Mouse (Mus musculus) layer of hippocampus, adult 11-12 months (tissue): ENCODE data around the gene Cby3.
A peak's percentile ranks its signal among the peaks of the same experiment; 100 is the strongest.
"Not testable (repeated sequence)": the region's sequence is repeated elsewhere in the genome, so short reads cannot be mapped to it uniquely, and the experiment has no call there.

Experiments
- DNase-seq: peaks from one replicate; pipeline ENCODE4 v3.0.0; 2022; ENCODE audit warnings: low spot score

The Cby3 gene

GRCm38 (mm10) chr11:50361282-50361681 lies 7.0 kb downstream of the Cby3 start:
- DNase-seq: not testable (repeated sequence)

GRCm38 (mm10) chr11:50364548-50364947 lies 10.3 kb downstream of the Cby3 start:
- DNase-seq: peak; percentile 90

GRCm38 (mm10) chr11:50365322-50365721 lies 11.1 kb downstream of the Cby3 start:
- no peak for DNase-seq

- no peak for DNase-seq
These were observed 13.3 kb downstream of the Cby3 start for GRCm38 (mm10) chr11:50367531-50367930.

GRCm38 (mm10) chr11:50369360-50369911 lies 15.2 kb downstream of the Cby3 start:
- no peak for DNase-seq

GRCm38 (mm10) chr11:50370969-50371368 lies 16.7 kb downstream of the Cby3 start:
- peak; percentile 7 for DNase-seq

- peak; percentile 61 for DNase-seq
These were observed 17.2 kb downstream of the Cby3 start for GRCm38 (mm10) chr11:50371399-50371841.

GRCm38 (mm10) chr11:50371911-50372310 lies 17.6 kb downstream of the Cby3 start:
- no peak for DNase-seq

- DNase-seq: no peak
These were observed 18.8 kb downstream of the Cby3 start for GRCm38 (mm10) chr11:50373086-50373485.

GRCm38 (mm10) chr11:50373621-50374020 lies 19.4 kb downstream of the Cby3 start:
- DNase-seq: no peak

GRCm38 (mm10) chr11:50374286-50375015 lies 20.2 kb downstream of the Cby3 start:
- no peak for DNase-seq

GRCm38 (mm10) chr11:50375421-50375820 lies 21.2 kb downstream of the Cby3 start:
- DNase-seq: no peak

GRCm38 (mm10) chr11:50376156-50376790 lies 22.0 kb downstream of the Cby3 start:
- no peak for DNase-seq

GRCm38 (mm10) chr11:50376911-50377891 lies 22.9 kb downstream of the Cby3 start, which contains the start of gene Hnrnph1:
Gene Hnrnph1, plus strand, starts transcription at chr11:50376990.
- DNase-seq: peak; percentile 99

GRCm38 (mm10) chr11:50377892-50378684 lies 23.8 kb downstream of the Cby3 start:
- peak; percentile 84 for DNase-seq

- DNase-seq: no peak
These were observed 24.9 kb downstream of the Cby3 start for GRCm38 (mm10) chr11:50379023-50379752.

- DNase-seq: no peak
These were observed 27.0 kb downstream of the Cby3 start for GRCm38 (mm10) chr11:50381311-50381710.

- DNase-seq: no peak
These were observed 33.0 kb downstream of the Cby3 start for GRCm38 (mm10) chr11:50387167-50387679.

GRCm38 (mm10) chr11:50387697-50388096 lies 33.4 kb downstream of the Cby3 start:
- no peak for DNase-seq
